Mouse (Mus musculus): Measurements from ENCODE around the gene Stk39. TPM values are rescaled to one million over a fixed set of nuclear protein-coding genes. Genes with fewer than 3 reads are reported as not detected.

The Stk39 gene
- polyA plus RNA-seq, 1 experiment from 2014 or later = 20.0 TPM

GRCm38 (mm10) chr2:68292539-68293320 is 179.3 kb downstream of the Stk39 start:
- no peaks in the 10 kb centered on the region for H3K36me3 ChIP-seq
- WGBS = 37% methylated on average over 16 of the region's 16 CpGs
- H3K4me1 ChIP-seq = peaks cover 13% of the 10 kb centered on the region
- no peak overlapping the region for H3K9ac ChIP-seq
- 0 out of 2 replicates have a peak overlapping the region, but pooled peaks have one; percentile 22 for H3K27ac ChIP-seq
- H3K9me3 ChIP-seq (replicated peaks) = no peaks in the 10 kb centered on the region
- 0 out of 2 replicates have a peak overlapping the region, but pooled peaks have one; percentile 25 for H3K4me2 ChIP-seq
- no peaks in the 10 kb centered on the region for H3K27me3 ChIP-seq
- ATAC-seq (replicated peaks; ENCODE audit: low FRiP score) = peak; percentile 81
- no peak overlapping the region for H3K4me3 ChIP-seq (replicated peaks)

GRCm38 (mm10) chr2:68291895-68292294 is 180.2 kb downstream of the Stk39 start:
- no peak overlapping the region for H3K4me3 ChIP-seq (replicated peaks)
- no peak overlapping the region for H3K27ac ChIP-seq
- H3K27me3 ChIP-seq = no peaks in the 10 kb centered on the region
- H3K4me2 ChIP-seq = no peak overlapping the region
- WGBS = 40% methylated on average over 5 of the region's 5 CpGs
- H3K36me3 ChIP-seq = no peaks in the 10 kb centered on the region
- H3K4me1 ChIP-seq = peaks cover 13% of the 10 kb centered on the region
- H3K9ac ChIP-seq = no peak overlapping the region
- H3K9me3 ChIP-seq (replicated peaks) = no peaks in the 10 kb centered on the region
- peak; percentile 54; the same call in 1 of the 2 replicates for ATAC-seq (replicated peaks; ENCODE audit: low FRiP score)

- H3K4me3 ChIP-seq (replicated peaks) = no peak overlapping the region
- H3K4me1 ChIP-seq = peaks cover 13% of the 10 kb centered on the region
- no peak overlapping the region for H3K9ac ChIP-seq
- no peak overlapping the region for H3K27ac ChIP-seq
- no peaks in the 10 kb centered on the region for H3K27me3 ChIP-seq
- no peaks in the 10 kb centered on the region for H3K36me3 ChIP-seq
- 42% methylated on average over 4 of the region's 4 CpGs for WGBS
- no peak overlapping the region for H3K4me2 ChIP-seq
- ATAC-seq (replicated peaks; ENCODE audit: low FRiP score) = no peak
- H3K9me3 ChIP-seq (replicated peaks) = no peaks in the 10 kb centered on the region
Observed at GRCm38 (mm10) chr2:68289961-68290360, 182.1 kb downstream of the Stk39 start.

- Histone ChIP-seq H3K27me3 (no peaks in the 10 kb centered on the region), H3K4me2 (no peak overlapping the region), H3K4me1 (peaks cover 12% of the 10 kb centered on the region), H3K9ac (no peak overlapping the region), H3K27ac (no peak overlapping the region), H3K36me3 (no peaks in the 10 kb centered on the region), H3K9me3 (replicated peaks) (no peaks in the 10 kb centered on the region), H3K4me3 (replicated peaks) (no peak overlapping the region)
- ATAC-seq (replicated peaks; ENCODE audit: low FRiP score) = no peak
- 58% methylated on average over 10 of the region's 10 CpGs for WGBS
Observed at GRCm38 (mm10) chr2:68289177-68289576, 182.9 kb downstream of the Stk39 start.

- no peak for ATAC-seq (replicated peaks; ENCODE audit: low FRiP score)
- H3K27ac ChIP-seq = no peak overlapping the region
- 0 out of 2 replicates have a peak, but pooled peaks cover under 1% of the 10 kb centered on the region for H3K36me3 ChIP-seq
- no peak overlapping the region for H3K4me2 ChIP-seq
- no peaks in the 10 kb centered on the region for H3K9me3 ChIP-seq (replicated peaks)
- H3K4me3 ChIP-seq (replicated peaks) = no peak overlapping the region
- H3K27me3 ChIP-seq = no peaks in the 10 kb centered on the region
- H3K4me1 ChIP-seq = peaks cover 10% of the 10 kb centered on the region
- 96% methylated on average over 10 of the region's 10 CpGs for WGBS
- H3K9ac ChIP-seq = no peak overlapping the region
Observed at GRCm38 (mm10) chr2:68288106-68288505, 184.0 kb downstream of the Stk39 start.

- 79% methylated on average over 2 of the region's 2 CpGs for WGBS
- no peak overlapping the region for H3K4me3 ChIP-seq (replicated peaks)
- no peak for ATAC-seq (replicated peaks; ENCODE audit: low FRiP score)
- H3K4me2 ChIP-seq = no peak overlapping the region
- no peaks in the 10 kb centered on the region for H3K4me1 ChIP-seq
- no peaks in the 10 kb centered on the region for H3K9me3 ChIP-seq (replicated peaks)
- H3K36me3 ChIP-seq = peaks cover 14% of the 10 kb centered on the region; the same call in 1 of the 2 replicates
- no peak overlapping the region for H3K9ac ChIP-seq
- no peaks in the 10 kb centered on the region for H3K27me3 ChIP-seq
- no peak overlapping the region for H3K27ac ChIP-seq
Observed at GRCm38 (mm10) chr2:68284391-68284790, 187.7 kb downstream of the Stk39 start.

GRCm38 (mm10) chr2:68283021-68283548 is 189.0 kb downstream of the Stk39 start:
- no peak overlapping the region for H3K9ac ChIP-seq
- no peak overlapping the region for H3K4me2 ChIP-seq
- peaks cover 14% of the 10 kb centered on the region; the same call in 1 of the 2 replicates for H3K36me3 ChIP-seq
- WGBS = 77% methylated on average over 6 of the region's 6 CpGs
- no peak overlapping the region for H3K27ac ChIP-seq
- no peak overlapping the region for H3K4me3 ChIP-seq (replicated peaks)
- ATAC-seq (replicated peaks; ENCODE audit: low FRiP score) = no peak
- H3K4me1 ChIP-seq = 0 out of 2 replicates have a peak, but pooled peaks cover 2% of the 10 kb centered on the region
- H3K9me3 ChIP-seq (replicated peaks) = no peaks in the 10 kb centered on the region
- H3K27me3 ChIP-seq = no peaks in the 10 kb centered on the region

GRCm38 (mm10) chr2:68281575-68281974 is 190.5 kb downstream of the Stk39 start:
- WGBS = 97% methylated on average over 3 of the region's 3 CpGs
- H3K36me3 ChIP-seq = peaks cover 14% of the 10 kb centered on the region; the same call in 1 of the 2 replicates
- H3K9ac ChIP-seq = no peak overlapping the region
- H3K9me3 ChIP-seq (replicated peaks) = no peaks in the 10 kb centered on the region
- ATAC-seq (replicated peaks; ENCODE audit: low FRiP score) = no peak
- H3K4me1 ChIP-seq = 0 out of 2 replicates have a peak, but pooled peaks cover 2% of the 10 kb centered on the region
- no peak overlapping the region for H3K4me3 ChIP-seq (replicated peaks)
- H3K27me3 ChIP-seq = no peaks in the 10 kb centered on the region
- H3K4me2 ChIP-seq = no peak overlapping the region
- H3K27ac ChIP-seq = no peak overlapping the region

- Histone ChIP-seq H3K36me3 (peaks cover 16% of the 10 kb centered on the region), H3K4me1 (0 out of 2 replicates have a peak, but pooled peaks cover 3% of the 10 kb centered on the region), H3K9me3 (replicated peaks) (no peaks in the 10 kb centered on the region), H3K4me2 (no peak overlapping the region), H3K27ac (no peak overlapping the region), H3K4me3 (replicated peaks) (no peak overlapping the region), H3K9ac (no peak overlapping the region), H3K27me3 (no peaks in the 10 kb centered on the region)
- WGBS = 42% methylated on average over 4 of the region's 4 CpGs
- no peak for ATAC-seq (replicated peaks; ENCODE audit: low FRiP score)
Observed at GRCm38 (mm10) chr2:68271301-68271700, 200.8 kb downstream of the Stk39 start.

- Histone ChIP-seq H3K4me3 (replicated peaks) (no peak overlapping the region), H3K9me3 (replicated peaks) (no peaks in the 10 kb centered on the region), H3K36me3 (peaks cover 17% of the 10 kb centered on the region), H3K27ac (no peak overlapping the region), H3K4me1 (0 out of 2 replicates have a peak, but pooled peaks cover 3% of the 10 kb centered on the region), H3K9ac (no peak overlapping the region), H3K4me2 (no peak overlapping the region), H3K27me3 (no peaks in the 10 kb centered on the region)
- no peak for ATAC-seq (replicated peaks; ENCODE audit: low FRiP score)
- WGBS = 61% methylated on average over 6 of the region's 6 CpGs
Observed at GRCm38 (mm10) chr2:68270836-68271235, 201.2 kb downstream of the Stk39 start.

GRCm38 (mm10) chr2:68269646-68270045 is 202.4 kb downstream of the Stk39 start:
- peaks cover 20% of the 10 kb centered on the region for H3K36me3 ChIP-seq
- H3K27me3 ChIP-seq = no peaks in the 10 kb centered on the region
- no peak for ATAC-seq (replicated peaks; ENCODE audit: low FRiP score)
- no peak overlapping the region for H3K9ac ChIP-seq
- H3K9me3 ChIP-seq (replicated peaks) = no peaks in the 10 kb centered on the region
- H3K27ac ChIP-seq = no peak overlapping the region
- 95% methylated on average over 4 of the region's 4 CpGs for WGBS
- 0 out of 2 replicates have a peak, but pooled peaks cover 3% of the 10 kb centered on the region for H3K4me1 ChIP-seq
- H3K4me2 ChIP-seq = no peak overlapping the region
- no peak overlapping the region for H3K4me3 ChIP-seq (replicated peaks)

- no peak overlapping the region for H3K4me3 ChIP-seq (replicated peaks)
- no peak overlapping the region for H3K4me2 ChIP-seq
- no peaks in the 10 kb centered on the region for H3K9me3 ChIP-seq (replicated peaks)
- no peaks in the 10 kb centered on the region for H3K27me3 ChIP-seq
- H3K36me3 ChIP-seq = peaks cover 9% of the 10 kb centered on the region; the same call in 1 of the 2 replicates
- WGBS = 77% methylated on average over 5 of the region's 5 CpGs
- no peak overlapping the region for H3K9ac ChIP-seq
- H3K4me1 ChIP-seq = no peaks in the 10 kb centered on the region
- no peak overlapping the region for H3K27ac ChIP-seq
- ATAC-seq (replicated peaks; ENCODE audit: low FRiP score) = no peak
Observed at GRCm38 (mm10) chr2:68264826-68265225, 207.2 kb downstream of the Stk39 start.
